Comparison of ENCODE assay signal across 8 mouse cellular contexts in the genomic region with DNA sequence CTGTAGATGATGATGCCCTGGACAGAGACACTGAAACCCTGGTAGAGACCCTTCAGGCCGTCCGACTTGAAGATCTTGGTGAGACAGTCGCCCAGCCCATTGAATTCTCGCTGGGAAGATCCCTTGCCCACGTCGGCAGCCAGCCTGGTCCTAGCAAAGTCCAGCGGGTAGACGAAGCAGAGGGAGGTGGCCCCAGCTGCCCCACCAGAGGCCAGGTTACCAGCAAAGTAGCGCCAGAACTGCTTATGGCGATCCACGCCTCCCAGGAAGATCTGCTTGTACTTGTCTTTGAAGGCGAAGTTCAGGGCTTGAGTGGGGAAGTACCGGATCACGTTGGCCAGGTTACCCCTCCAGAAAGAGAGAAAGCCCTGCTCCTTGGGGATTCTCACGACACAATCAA. TPM values are rescaled to one million over a fixed set of nuclear protein-coding genes. Genes with fewer than 3 reads are reported as not detected.
DNase-seq lines count a peak whose midpoint lies in the region; ATAC-seq lines count a peak whose summit lies in the region.

No protein-coding gene starts in this region.

- H3K36me3 ChIP-seq in hindbrain, embryonic 12.5 days, result peaks cover 48% of the 10 kb centered on the region
- peaks cover 52% of the 10 kb centered on the region for H3K36me3 ChIP-seq in midbrain, embryonic 12.5 days

- H3K9me3 ChIP-seq in hindbrain, embryonic 12.5 days (replicated peaks), result no peaks in the 10 kb centered on the region
- H3K9me3 ChIP-seq in midbrain, embryonic 12.5 days, result no peaks in the 10 kb centered on the region

- peak; percentile 5 to 14 for DNase-seq in spleen, postnatal 36 days (ENCODE audit: low spot score in 2 of 2)
- DNase-seq in spleen, adult 12 weeks (ENCODE audit: low spot score), result no peak
- DNase-seq in cerebellum, postnatal 36 days, result peak; percentile 23 to 34
- no peak for DNase-seq in layer of hippocampus, adult 9-10 months (ENCODE audit: low spot score)
- no peak for DNase-seq in embryo, embryonic 9.5 days (ENCODE audit: extremely low spot score)

- no peak overlapping the region for H3K27ac ChIP-seq in hindbrain, embryonic 12.5 days
- H3K27ac ChIP-seq in midbrain, embryonic 12.5 days (replicated peaks), result no peak overlapping the region

- H3K4me3 ChIP-seq in hindbrain, embryonic 12.5 days, result peak overlapping the region; percentile 84
- peak overlapping the region; percentile 80 for H3K4me3 ChIP-seq in midbrain, embryonic 12.5 days

- no peak for ATAC-seq in hindbrain, embryonic 12.5 days (ENCODE audit: low FRiP score)
- no peak for ATAC-seq in midbrain, embryonic 12.5 days (ENCODE audit: low FRiP score, low read depth)
- no peak for ATAC-seq in CD4-positive, CD25-positive, alpha-beta regulatory T cell, adult 4 months

- H3K4me2 ChIP-seq in hindbrain, embryonic 12.5 days (replicated peaks), result peak overlapping the region; percentile 73
- H3K4me2 ChIP-seq in midbrain, embryonic 12.5 days (replicated peaks), result peak overlapping the region; percentile 81

- no peaks in the 10 kb centered on the region for H3K27me3 ChIP-seq in hindbrain, embryonic 12.5 days
- H3K27me3 ChIP-seq in midbrain, embryonic 12.5 days, result peaks cover 6% of the 10 kb centered on the region

- peaks cover 31% of the 10 kb centered on the region for H3K4me1 ChIP-seq in hindbrain, embryonic 12.5 days
- H3K4me1 ChIP-seq in midbrain, embryonic 12.5 days, result peaks cover 32% of the 10 kb centered on the region

- 82% methylated on average over 15 of the region's 15 CpGs for WGBS in hindbrain, embryonic 12.5 days
- 84% methylated on average over 15 of the region's 15 CpGs for WGBS in midbrain, embryonic 12.5 days

- peak overlapping the region; percentile 95 for H3K9ac ChIP-seq in hindbrain, embryonic 12.5 days
- peak overlapping the region; percentile 92; the same call in 1 of the 2 replicates for H3K9ac ChIP-seq in midbrain, embryonic 12.5 days (replicated peaks)

RNA-seq across cellular contexts. Expression of a gene that starts 2.0 kb away (rescaled TPM):
- polyA plus RNA-seq in hindbrain, embryonic 12.5 days (2016; fragmentation: Nextera tagmentation; extraction: Ambion mirVana), result 561 and 574 TPM in 2 replicates
- 494 and 521 TPM in 2 replicates for polyA plus RNA-seq in midbrain, embryonic 12.5 days (2016; fragmentation: Nextera tagmentation; extraction: Ambion mirVana)
- 100 to 1,000 TPM; 140 to 213 TPM for polyA plus RNA-seq in CD4-positive, CD25-positive, alpha-beta regulatory T cell, adult 4 months (2017; shearing (Covaris generic))

RNA-seq across cellular contexts. Expression of a gene that starts 57.1 kb away (rescaled TPM):
- polyA plus RNA-seq in hindbrain, embryonic 12.5 days (2016; fragmentation: Nextera tagmentation; extraction: Ambion mirVana), result 5.6 and 5.9 TPM in 2 replicates
- polyA plus RNA-seq in midbrain, embryonic 12.5 days (2016; fragmentation: Nextera tagmentation; extraction: Ambion mirVana), result 4.6 and 5.3 TPM in 2 replicates
- 1 to 10 TPM; 6.0 to 7.5 TPM for polyA plus RNA-seq in CD4-positive, CD25-positive, alpha-beta regulatory T cell, adult 4 months (2017; shearing (Covaris generic))

RNA-seq across cellular contexts. Expression of a gene that starts 57.5 kb away (rescaled TPM):
- polyA plus RNA-seq in hindbrain, embryonic 12.5 days (2016; fragmentation: Nextera tagmentation; extraction: Ambion mirVana), result 26.3 and 28.7 TPM in 2 replicates
- 25.5 and 27.6 TPM in 2 replicates for polyA plus RNA-seq in midbrain, embryonic 12.5 days (2016; fragmentation: Nextera tagmentation; extraction: Ambion mirVana)
- polyA plus RNA-seq in CD4-positive, CD25-positive, alpha-beta regulatory T cell, adult 4 months (2017; shearing (Covaris generic)), result 10 to 100 TPM; 28.6 to 35.0 TPM

Comparison
In these comparisons a context has a peak if more than half of its experiments do, and no peak if none do; other contexts are left out.
1. DNase-seq: peak in spleen, postnatal 36 days (2 of 2) and cerebellum, postnatal 36 days (2 of 2); none in spleen, adult 12 weeks (single experiment), layer of hippocampus, adult 9-10 months (single experiment) and embryo, embryonic 9.5 days (single experiment).